Mouse (Mus musculus): Measurements from ENCODE around the gene Xlr3c.
"Not testable (repeated sequence)": the region's sequence is repeated elsewhere in the genome, so short reads cannot be mapped to it uniquely, and the experiment has no call there.

Xlr3c gene

DNA sequence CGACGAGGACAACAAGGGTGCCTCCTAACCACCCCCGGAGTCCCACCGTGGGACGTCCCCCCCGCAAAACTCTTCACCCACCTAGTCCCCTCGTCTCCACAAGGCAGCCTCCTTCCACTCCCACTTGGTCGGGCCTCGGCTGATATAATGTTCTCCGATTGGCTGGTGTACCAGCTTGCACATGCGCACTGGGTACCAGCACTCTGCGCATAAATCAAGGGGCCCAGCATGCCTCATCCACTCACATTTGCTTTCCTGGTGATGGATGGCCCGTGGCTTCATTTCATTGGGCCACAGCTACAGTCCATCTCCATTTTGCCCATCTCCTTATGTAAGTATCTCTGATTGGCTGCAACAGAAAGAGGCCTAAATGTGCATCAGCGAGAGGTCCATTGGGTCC, at the start of gene Xlr3c:
TSS of gene Xlr3c (minus strand) at position 121 of the 400 bp plus-strand sequence.
- in situ Hi-C loops (cut with MboI): not testable (repeated sequence)

DNA sequence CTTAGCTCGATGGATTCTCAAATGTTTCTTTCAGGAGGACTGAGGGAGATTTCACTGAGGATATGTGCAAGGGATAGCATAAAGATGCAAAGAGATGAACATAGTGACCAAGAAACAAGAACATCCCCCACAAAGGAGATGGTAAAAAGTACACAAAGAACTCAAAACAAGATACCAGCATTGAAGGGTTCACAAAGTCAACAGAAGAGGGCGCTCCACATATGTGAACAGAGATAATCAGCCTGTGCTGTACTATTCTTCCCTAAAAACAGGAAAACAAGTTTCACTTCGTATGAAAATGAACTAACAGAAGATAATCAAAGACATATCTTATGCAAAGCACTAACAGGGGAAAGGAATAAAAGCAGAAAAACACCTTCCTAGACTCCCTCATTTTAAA, 47.3 kb upstream of the Xlr3c start:
- in situ Hi-C loops (cut with MboI): no loop called here

DNA sequence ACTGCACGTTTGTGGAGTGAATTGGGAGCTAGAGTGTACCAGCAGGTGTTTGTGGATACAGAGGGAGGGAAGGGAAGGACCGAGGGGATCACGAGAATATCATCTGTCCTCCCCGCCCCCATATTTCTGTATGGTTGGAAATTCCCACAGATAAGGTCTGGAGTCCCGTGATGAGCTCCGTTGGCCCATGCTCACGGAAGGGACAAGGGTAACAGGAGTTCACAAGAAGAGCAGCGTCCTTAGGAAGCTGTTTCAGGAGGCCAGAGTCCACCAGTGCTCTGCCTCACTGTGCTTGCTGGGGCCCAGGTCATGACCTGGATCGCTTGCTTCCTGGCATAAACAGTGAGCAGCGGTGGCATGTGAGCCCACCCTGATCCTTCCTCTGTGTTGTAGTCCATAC, 30.6 kb upstream of the Xlr3c start:
- in situ Hi-C loops (cut with MboI): not testable (repeated sequence)

DNA sequence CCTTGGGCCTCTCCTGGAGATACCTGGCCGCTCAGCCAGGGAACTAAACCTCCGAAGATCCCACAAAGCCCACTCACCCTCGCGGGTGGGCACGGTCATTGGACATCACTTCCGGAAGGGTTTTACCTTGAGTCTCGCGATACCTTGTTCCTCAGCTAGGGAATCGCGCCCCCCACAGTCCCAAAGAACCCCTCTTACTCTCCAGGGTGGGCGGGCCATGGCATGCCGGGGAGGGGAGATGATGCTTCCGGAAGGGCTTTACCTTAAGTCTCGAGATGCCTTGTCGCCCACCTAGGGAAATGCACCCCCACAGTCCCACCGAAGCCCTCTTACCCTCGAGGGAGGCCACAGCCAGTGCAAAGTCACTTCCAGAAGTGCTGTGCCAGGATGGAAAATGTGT, 27.7 kb upstream of the Xlr3c start, which contains the start of the genes Xlr5a and Xlr5c:
TSS of gene Xlr5a (minus strand) at position 101 of the 400 bp plus-strand sequence.
TSS of gene Xlr5c (minus strand) at position 101 of the 400 bp plus-strand sequence.
- in situ Hi-C loops (cut with MboI): not testable (repeated sequence)

DNA sequence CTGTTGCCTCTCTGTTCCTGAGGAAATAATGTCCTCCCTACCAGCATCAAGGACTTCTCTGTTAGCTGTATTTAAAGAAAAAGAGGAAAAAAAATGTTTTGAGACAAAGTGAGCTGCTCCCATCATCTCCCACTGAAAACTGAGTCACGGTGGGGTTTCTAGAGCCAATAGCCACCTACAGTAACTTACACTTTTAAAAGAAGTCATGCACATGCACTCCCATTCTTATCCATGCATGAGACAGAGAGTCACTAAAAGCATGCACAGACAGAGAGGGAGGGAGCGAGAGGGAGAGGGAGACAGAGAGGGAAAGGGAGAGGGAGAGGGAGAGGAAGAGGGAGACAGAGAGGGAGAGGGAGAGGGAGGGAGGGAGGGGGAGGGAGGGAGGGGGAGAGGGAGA, 2.8 kb downstream of the Xlr3c start:
- in situ Hi-C loops (cut with MboI): not testable (repeated sequence)

DNA sequence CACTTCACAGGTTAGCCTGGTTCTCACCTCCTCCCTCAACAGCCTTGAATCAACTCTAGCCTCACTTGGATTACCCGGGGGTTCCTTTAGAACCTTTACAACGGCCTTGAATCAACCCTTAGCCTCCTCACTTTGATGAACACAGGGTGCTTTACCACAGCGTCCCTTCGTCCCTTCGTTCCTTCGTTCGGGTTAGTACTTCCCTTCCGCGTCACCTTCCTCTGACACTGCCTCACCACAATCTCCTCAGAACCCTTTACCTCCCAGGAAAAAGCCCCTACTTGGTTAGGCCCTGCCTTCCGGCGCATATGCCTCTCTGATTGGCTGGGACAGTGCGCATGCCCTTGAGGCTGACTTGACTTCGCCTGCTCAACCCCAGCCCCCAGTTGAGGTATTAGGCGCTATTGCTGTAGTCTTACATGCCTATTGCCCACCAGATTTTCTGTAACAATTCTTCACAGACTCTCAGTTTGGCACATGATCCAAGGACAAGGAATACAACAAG, 22.3 kb downstream of the Xlr3c start, which contains the start of gene Xlr4c:
TSS of gene Xlr4c (minus strand) at position 310 of the 505 bp plus-strand sequence.
- in situ Hi-C loops (cut with MboI): not testable (repeated sequence)

DNA sequence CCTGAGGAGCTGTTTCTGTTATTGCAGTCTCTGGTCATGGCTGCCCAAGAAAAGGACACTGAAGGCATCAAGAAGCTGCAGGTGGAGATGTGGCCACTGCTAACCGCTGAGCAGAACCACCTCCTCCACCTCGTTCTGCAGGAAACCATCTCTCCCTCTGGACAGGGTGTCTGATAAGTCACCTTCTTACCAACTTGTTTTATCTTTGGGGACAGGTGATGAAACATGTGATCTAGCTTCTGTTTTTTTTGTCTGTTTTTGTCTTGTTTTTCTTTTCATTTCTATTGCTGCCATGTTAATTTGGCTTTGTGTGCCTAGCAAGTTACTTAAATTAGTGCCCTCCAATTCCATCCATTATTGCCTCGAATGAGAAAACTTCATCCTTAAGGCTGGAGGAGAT, 35.9 kb downstream of the Xlr3c start:
- in situ Hi-C loops (cut with MboI): no loop called here

DNA sequence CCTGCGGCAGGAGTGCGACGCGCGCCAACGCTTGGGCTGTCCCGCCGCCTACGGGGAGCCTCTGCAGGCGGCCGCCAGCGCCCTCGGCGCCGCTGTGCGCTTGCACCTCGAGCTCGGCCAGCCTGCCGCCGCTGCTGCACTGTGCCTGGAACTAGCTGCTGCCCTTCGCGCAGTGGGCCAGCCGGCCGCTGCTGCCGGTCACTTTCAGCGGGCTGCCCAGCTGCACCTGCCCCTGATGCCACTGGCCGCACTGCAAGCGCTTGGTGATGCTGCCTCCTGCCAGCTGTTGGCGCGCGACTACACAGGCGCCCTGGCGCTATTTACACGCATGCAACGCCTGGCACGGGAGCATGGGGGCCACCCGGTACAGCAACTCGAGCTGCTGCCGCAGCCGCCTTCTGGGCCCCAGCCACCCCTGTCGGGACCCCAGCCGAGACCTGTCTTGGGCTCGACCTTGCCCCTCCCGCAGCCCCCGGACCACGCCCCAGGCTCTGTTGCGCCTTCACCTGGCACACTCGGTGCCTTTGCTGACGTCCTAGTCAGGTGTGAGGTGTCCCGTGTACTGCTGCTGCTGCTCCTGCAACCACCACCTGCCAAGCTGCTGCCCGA, 36.5 kb downstream of the Xlr3c start:
- in situ Hi-C loops (cut with MboI): no loop called here

DNA sequence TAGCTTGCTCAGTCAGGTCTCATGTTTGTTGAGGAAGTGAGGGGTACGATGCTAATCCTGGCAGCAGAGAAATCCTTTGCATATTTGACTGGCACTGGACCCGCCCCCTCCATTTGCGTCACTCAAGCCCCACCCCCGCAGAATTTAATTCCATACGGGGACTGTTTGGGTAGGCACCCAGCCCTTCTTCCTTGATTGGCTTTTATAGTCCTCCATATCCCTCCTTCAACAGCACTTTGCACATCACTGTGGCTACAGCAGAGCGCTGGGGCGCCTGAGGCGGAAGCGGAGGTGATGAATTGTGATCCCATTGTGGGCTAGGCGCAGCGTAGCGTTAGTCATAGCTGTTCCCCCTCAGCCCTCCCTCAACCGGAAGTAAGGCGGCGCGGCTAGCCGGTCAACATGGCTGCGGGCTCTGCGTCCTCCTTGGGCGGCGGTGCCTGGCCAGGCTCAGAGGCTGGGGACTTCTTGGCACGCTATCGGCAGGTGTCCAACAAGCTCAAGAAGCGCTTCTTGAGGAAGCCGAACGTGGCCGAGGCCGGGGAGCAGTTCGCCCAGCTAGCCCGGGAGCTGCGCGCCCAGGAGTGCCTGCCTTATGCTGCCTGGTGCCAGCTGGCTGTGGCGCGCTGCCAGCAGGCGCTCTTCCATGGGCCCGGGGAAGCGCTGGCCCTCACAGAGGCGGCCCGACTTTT, 37.1 kb downstream of the Xlr3c start, which contains the start of gene F8a:
TSS of gene F8a (plus strand) at position 378 of the 692 bp plus-strand sequence.
- in situ Hi-C loops (cut with MboI): no loop called here

DNA sequence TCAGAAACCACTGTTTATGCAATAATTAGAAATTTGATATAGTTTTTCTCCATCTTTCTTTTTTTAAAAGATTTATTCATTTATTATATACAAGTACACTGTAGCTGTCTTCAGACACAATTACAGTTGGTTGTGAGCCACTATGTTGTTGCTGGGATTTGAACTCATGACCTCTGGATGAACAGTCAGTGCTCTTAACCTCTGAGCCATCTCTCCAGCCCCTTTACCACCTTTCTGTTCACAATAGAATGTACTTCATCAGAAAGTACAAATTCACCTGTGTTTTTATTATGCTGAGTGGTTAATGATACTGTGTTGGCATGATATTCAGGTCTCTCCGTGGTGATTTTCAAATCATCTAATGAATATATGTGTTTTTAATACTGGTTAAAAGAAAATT, 39.8 kb downstream of the Xlr3c start:
- in situ Hi-C loops (cut with MboI): no loop called here

DNA sequence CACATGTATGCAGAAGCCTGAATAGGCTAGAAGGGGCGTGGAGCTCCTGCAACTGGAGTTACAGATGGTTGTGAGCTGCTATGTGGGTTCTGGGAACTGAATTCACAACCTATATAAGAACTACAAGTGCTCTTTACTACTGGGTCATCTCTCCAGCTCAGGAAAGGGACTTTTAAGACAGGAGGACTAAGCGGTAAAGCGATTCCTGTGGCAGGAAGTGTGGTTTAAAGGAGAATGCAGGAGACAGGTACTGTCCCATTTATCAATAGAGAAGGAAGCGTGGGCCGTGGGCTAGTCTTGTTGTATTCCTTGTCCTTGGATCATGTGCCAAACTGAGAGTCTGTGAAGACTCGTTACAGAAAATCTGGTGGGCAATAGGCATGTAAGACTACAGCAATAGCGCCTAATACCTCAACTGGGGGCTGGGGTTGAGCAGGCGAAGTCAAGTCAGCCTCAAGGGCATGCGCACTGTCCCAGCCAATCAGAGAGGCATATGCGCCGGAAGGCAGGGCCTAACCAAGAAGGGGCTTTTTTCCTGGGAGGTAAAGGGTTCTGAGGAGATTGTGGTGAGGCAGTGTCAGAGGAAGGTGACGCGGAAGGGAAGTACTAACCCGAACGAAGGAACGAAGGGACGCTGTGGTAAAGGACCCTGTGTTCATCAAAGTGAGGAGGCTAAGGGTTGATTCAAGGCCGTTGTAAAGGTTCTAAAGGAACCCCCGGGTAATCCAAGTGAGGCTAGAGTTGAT, 51.2 kb downstream of the Xlr3c start, which contains the start of gene Xlr4b:
TSS of gene Xlr4b (plus strand) at position 515 of the 746 bp plus-strand sequence.
- in situ Hi-C loops (cut with MboI): not testable (repeated sequence)

Data from mature B cell (primary cell).